ENCODE assay signal across 1 mouse cellular context in genomic region chr2:130635847-130636246, GRCm38 (mm10).
TF ChIP-seq lines count a peak whose summit lies in the region.

No protein-coding gene starts in this region.

TF ChIP-seq in ES-E14, 5 proteins besides CTCF, POLR2A, EP300 and RAD21:
- TF ChIP-seq HCFC1 (IDR thresholded peaks at IDR 0.05; ENCODE audit: borderline replicate concordance, insufficient read depth, low read length): no peak
- TF ChIP-seq ZNF384 (IDR thresholded peaks at IDR 0.05; ENCODE audit: low read depth, low read length): no peak
- TF ChIP-seq ZC3H11A (IDR thresholded peaks at IDR 0.05; ENCODE audit: borderline replicate concordance, low read depth, low read length): no peak
- TF ChIP-seq MAFK (IDR thresholded peaks at IDR 0.05; ENCODE audit: insufficient read depth, low read depth, low read length): no peak
- TF ChIP-seq CHD2 (IDR thresholded peaks at IDR 0.05; ENCODE audit: low read depth, low read length): no peak
